Mouse (Mus musculus) ovary, postnatal 14 days (tissue): Measurements from ENCODE around the gene Gpcpd1.
A peak's percentile ranks its signal among the peaks of the same experiment; 100 is the strongest.

ENCODE experiments used
- DNase-seq: peaks from one replicate; pipeline ENCODE4 v3.0.0; 2022; ENCODE audit warnings: low spot score

Gene Gpcpd1

DNA sequence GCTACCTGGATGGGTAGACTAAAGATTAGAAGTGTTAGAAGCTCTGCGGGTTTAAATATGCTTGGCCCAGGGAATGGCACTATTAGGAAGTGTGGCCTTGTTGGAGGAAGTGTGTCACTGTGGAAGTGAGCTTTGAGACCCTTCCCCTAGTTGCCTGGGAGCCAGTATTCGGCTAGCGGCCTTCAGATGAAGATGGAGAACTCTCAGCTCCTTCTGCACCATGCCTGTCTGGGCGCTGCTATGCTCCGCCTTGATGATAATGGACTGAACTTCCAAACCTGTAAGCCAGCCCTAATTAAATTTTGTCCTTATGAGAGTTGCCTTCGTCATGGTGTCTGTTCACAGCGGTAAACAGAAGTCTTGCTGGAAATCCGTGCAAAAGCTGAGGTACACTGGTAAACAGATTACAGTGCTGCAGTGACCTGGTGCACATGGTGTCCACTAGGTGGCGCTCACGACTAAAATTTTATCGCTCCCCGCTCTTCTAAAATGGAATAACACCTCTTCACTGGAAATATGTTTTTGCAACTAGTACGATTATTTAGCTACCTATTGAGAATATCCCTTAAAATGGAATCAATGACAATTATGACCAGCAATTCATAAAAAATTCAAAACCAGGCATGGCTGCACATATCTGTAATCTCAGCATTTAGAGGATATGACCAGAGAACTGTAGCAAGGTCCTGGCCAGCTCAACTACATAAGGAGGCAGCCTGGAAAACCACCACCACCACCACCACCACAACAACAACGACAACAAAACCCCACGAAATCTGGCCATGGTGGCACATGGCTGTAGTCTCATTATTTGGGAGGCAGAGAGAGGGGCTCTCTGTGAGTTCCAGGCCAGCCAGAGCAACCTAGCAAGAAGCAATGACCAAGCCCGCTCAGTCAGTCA, 71.1 kb downstream of the Gpcpd1 start:
- peak; percentile 55 for DNase-seq

DNA sequence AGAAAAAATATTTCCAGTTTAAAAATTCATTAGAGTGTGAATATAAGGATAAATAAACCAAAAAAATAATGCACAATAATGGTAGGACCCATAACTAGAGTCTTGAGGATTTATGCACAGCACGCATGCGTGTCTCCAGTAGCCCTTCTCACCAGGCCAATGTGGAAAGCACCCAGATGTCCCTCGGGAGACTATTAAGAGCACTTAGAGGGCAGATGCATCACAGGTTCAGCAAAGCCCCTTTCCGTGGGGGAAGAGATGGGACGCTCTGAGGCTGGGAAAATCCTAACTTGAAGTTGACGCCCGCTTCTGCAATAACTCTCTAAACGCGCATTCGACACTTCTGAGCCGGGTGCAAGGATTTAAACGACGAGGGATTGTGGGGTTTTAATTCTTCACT, 71.9 kb downstream of the Gpcpd1 start:
- DNase-seq, result no peak

DNA sequence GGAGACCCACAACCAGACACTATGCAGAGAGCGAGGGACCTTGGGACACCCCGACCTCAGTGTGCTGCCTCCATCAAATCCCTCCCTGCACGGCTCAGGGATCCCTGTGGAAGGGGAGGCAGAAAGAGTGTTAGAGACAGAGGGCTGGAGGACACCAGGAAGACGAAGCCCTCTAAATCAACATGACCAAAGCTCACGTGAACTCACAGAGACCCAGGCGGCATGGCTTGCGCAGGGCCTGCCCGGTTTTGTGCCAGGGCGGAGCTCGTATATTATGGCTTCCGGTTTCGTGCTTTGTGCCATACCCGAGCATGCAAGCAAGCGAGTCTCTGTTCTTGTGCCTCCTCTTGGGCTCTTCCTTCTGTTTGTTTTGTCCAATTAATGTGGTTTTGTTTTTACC, 72.5 kb downstream of the Gpcpd1 start:
- DNase-seq, result no peak

DNA sequence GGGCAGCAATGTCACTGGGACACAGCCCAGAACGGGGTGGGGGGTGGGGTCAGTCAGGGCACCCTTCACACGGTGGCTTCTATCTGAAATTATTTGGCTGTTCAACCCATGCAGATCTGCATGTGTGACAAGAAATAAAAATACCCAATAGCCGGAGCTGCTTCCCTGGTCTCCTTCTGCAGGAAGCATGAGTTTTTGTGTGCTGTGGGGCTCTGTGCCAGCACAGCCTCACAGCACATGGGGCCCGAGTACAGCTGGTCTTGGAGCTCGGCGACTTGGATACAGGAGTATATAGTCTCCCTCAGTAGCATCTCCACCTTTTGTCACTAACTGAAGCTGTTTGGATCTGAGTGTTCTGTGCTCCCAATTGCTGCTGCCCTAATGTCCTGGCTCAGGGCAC, 73.2 kb downstream of the Gpcpd1 start:
- DNase-seq, result no peak

DNA sequence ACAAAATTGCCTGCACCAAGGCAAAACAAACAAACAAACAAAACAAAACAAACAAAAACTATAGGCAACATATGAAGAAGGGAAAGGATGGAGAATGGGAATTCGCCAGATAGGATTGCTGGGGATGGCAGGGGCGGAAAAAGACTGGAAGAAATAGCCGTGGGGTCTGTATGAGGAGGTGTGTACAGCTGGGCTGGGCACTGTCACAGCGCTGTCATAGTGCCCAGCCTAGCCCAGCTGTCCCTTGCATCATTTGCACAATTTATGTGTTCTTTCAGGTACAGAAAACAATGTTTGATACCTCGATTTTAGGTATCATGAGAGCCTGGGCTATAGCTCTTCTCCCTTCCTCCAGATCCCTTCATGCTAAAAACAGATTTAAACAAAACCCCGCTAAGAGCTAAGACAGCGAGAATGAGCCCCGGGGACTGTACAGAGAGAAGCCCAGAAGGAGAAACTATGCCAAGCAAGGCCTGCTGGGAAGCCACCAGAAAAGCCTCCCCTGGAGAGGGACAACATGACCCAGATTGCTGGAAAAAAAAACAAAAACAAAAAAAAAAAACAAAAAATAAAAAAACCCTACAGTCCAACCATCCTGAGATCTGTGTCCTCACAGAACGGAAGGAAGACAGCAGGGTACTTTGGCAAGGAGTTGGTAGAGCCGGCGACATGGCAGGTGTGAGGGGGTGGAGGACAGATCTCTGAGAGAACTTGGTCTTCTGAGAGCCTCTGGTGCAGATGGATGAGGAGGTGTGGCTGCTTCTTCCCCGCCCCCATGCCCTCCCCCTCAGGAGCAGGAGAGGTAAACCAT, 74.0 kb downstream of the Gpcpd1 start:
- DNase-seq, result no peak

DNA sequence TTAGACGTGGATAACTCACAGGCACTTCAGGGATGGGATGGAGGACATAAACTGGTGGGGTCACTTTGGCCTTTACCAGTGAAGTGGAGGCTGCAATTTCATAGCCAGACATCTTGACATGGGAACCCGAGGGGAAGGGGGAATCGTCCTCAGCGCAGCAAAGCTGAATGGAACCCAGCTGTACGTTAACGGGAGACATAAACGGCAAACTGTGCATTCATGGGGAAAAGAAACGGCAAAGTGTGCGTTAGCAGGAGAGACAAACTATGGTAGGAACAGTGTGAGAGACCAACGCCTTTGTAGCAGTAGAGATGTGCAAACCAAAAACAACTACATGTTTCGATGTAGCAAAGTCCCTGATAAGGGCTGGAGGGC, 74.6 kb downstream of the Gpcpd1 start:
- no peak for DNase-seq

DNA sequence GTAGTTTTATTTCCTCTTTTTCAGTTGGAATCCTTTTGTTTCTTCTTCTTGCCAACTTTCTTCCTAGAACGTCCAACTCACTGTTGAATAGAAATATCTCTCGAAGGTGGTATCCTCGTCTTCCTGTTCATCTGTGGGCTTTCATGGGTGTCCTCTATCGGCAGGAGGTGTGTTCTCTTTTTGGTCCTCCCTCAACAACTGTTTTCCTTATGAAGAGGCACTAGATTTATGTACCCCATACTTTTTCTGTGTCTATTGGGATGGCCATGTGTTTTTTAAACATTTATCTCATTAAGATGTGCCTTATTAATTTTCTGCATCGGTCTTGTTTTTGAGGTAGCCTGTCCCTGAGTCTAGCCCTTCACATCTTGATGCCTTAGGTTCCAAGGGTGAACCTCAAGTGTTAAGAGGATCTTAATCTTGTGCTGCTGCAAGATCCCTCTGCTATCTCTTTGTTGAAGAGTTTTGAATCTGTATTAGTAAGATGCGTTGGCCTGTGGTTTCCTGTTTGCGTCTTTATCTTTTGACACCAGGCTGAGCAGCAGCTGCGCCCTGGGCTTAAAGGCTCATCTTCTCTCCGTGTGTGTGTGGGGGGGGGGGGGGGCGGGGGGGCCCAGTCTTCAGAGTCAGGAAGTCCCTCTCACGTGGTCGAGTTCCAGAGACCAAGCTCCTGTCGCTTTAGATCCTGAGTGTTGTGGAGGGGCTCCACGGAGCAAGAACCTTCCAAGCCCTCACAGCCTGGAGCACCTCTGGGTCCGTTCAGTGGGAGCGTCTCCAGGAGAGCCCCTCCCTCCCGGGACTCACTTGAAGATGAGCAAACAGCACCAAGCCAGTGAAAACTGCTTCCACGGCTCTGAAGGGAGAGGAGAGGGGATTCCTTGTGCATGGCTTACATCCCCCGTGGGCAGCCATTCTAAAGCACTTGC, 75.2 kb downstream of the Gpcpd1 start:
- DNase-seq, result no peak

DNA sequence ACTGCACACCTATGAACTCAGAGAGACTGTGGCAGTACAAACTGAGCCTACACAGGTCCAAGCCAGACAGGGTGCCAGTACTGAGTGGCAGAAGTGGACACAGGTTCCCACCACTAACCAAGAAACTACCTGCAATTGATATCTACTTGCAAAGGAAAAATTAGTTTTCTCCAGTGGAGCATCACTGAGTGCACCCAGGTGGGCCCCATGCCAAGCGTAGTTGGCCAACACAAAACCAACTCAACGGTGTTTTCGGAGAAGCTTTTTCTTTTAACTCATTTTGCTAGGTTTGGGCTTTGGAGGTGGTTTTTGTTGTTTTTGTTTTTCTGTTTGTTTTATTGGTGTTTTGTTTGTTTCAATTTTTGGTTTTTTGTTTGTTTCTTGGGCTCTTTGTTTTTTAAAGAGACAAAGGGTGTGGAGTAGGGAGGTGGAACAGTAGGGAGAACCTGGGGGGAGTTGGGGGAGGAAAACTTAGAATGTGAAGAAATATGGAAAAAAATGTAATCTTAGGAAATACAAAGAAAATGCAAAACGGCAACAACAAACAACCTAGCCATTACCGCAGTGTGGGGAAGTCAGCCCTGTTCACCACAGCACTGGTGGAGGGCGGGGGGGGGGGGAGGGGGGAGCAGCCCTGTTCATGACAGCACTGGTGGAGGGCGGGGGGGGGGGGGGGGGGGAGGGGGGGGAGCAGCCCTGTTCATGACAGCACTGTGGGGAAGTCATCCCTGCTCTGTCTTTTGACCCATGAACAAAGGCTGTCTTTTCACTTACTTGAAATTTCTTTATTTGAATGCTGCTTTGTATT, 76.3 kb downstream of the Gpcpd1 start:
- no peak for DNase-seq

DNA sequence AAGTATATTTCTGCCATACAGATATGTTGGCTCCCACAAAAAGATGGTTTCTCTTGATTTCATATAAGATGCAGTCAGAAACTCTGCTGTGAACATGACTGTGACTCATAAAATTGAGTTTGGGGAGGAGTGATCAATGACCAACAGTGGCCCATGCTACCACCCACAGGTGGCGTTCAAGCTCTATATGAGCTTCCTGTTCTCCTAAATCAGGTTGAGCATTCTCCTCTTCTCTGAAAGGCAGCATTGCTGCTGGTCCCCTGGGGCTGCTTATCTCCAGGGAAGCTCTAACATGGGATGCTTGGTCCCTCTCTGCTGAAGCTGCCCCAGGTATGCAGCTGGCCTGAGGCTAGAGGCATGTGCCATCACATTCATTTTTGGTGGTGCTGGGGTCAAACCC, 77.8 kb downstream of the Gpcpd1 start:
- no peak for DNase-seq

DNA sequence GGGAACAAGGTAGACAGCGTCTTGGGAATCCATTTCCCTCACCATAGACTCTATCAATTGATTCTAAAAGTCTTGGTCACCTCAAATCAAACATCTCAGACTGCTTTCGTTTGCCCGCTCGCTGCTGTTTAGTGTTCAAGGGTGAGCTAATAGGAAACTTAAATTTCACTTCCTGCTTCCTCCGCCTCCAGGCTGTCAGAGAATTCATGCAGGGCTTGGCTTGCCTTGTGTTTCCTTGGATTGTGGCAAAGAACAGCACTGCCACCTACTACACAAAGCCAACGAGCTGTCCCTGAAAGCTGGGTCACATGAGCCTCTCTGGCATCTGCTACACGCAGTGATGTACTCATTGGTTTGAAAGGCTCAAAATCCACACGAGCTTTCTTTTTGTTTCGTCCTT, 78.3 kb downstream of the Gpcpd1 start:
- no peak for DNase-seq

DNA sequence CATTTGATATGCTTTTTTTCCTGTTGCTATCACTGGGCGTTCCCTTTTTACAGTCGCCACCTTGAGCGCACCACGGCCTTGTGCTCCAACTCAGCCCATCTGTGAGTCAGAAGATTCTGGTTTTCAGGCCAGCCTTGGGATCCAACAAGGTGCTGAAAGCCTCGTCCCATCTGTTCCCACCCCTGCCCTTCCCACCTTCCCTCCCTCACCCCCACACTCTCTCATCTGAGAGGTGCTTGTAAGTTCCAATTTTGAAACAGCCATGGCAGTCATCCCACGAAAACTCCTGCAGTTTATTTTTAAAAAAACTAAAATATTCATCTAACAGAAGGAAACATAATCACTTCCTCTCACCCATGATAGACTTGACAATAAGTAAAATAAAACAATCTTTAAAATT, 80.0 kb downstream of the Gpcpd1 start:
- no peak for DNase-seq

DNA sequence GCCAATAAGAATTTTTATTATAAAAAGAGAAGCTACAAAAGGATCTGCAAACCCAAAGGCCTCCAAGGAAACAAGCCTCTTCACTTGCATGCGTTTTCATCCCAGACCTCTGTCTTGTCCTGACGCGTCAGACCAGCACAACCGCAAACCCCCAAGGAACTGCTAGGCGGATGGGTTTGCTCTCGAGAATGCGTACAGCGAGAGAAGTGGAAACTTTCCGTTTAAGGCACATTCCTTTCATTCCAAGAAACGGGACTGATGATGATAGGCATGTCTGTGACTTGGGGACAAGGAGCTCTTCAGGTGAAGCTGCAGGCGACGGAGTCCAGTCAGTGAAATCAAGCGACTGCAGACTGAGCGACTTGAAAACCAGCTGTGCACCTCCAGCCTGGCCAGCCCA, 80.4 kb downstream of the Gpcpd1 start:
- DNase-seq, result no peak

DNA sequence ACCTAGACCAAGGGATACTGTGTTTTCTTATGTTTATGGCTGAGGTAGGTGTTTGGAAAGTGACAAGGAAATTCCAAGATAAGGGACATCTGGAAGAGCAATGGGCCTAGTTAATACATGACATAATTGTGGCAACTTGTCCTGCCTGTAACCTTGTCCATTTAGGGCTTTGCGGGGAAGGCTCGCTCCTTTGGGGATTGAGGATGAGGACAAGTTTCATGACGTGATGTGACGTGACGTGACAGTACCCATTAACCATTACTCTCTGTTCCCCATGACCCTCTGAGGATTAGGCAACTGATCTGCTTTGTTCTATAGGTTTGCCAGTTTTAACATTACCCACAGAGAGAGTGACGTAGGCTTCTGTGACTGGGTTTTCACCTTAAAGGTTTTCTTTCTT, 81.7 kb downstream of the Gpcpd1 start:
- DNase-seq, result no peak

DNA sequence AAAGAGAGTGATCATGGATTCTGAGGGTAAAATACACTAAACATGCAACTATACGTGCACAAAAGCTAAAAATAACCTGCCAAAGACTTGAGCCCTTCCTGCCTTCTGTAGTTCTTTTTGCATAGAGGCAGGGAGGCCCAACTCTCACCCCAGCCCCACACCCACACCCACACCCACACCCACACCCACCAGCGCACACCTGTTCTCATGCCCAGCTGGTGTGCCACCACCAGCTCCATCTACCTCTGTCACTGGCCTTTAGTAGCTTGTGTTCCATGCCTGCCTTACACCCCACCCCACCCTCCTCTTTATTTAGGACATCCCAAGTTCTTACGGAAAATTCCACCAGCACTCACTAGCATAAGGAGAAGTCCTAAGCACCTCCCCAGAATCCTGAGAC, 89.2 kb downstream of the Gpcpd1 start:
- no peak for DNase-seq

DNA sequence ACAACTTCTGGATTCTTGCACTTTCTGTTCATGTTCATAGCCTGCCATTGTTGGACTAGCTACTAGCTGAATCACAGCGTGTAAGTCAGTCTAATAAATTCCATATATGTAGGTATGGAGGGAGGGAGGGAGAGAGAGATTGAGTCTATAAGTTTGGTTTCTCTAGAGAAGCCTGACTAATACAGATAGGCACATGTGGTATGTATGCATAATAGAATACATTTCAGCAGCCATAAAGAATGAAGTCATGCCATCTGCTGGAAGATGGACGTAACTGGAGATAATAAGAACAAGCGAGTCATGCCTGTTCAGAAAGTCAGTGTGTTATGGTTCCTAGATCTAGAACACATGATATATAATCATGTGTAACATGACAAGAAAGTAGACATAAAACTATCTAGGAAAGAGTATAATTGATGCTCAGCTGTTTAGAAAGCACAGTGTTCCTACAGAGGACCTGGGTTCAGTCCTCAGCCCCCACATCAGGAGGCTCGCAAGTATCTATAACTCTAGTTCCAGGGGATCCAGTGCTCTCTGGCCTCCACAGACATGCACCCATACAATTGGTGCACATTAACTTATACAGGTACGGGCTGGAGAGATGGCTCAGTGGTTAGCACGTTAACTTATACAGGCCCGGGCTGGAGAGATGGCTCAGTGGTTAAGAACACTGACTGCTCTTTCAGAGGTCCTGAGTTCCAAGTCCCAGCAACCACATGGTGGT, 90.0 kb downstream of the Gpcpd1 start:
- DNase-seq, result no peak

DNA sequence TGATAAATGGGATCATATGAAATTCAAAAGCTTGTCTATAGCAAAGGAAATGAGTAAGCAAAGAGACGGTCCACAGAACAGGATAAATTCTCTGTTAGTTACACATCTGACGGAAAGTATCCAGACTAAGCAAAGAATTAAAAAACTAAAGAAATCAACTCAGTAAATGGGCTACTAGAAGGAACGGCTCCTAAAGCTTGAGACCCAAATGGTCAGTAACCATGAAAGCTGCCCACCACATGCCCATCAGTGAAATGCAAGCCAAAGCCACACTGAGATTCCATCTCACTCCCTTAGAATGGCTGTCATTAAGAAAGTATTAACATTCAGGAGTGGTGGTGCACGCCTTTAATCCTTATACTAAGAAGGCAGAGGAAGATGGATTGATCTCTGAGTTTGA, 94.3 kb downstream of the Gpcpd1 start:
- no peak for DNase-seq

DNA sequence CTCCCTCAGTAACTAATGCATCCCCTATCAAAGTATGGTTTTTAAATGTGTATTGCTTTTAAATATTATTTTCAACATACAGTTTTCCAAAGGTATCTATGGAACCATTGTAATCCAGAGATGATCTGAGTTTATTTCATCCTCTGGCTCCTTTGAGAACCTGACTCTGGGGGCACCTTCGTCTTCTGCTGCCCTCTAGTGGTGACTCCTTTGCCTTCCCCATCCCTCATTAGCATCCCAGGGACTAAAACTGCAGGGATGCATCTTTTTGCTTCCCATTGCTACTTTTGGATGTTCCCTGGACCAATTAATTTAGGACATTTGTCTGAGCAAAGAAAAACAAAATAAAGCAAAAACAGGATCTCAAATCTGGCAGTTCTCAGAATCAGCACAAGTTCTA, 102.1 kb downstream of the Gpcpd1 start:
- DNase-seq, result peak; percentile 55

DNA sequence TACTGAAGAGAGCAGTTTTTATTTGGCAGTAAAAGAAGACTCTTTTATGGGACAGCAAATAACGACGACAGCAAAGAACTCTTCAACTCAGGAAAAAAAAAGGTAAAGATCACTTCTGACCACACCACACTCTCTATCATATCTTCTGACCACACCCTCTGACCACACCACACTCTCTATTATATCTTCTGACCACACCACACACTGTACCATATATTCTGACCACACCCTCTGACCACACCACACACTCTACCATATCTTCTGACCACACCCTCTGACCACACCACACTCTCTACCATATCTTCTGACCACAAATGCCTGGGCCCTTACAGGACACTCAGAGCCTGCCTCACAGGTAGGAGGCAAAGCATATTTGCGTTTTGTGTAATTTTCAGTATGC, 106.0 kb downstream of the Gpcpd1 start:
- DNase-seq, result no peak
